In genomic region chr14:16548200-16548576, GRCm38 (mm10) we compare ENCODE assay signal across 23 mouse cellular contexts.
DNase-seq lines count a peak whose midpoint lies in the region; ATAC-seq and TF ChIP-seq lines count a peak whose summit lies in the region.
"Had no signal": no experiment of that assay in that cellular context is flagged by ENCODE, and none has a peak within 500 bp of the region (broad histone marks: within the 10 kb centered on the region; RNA-seq: fewer than 3 reads in every experiment).

No protein-coding gene starts in this region.

- H3K4me3 ChIP-seq in heart, embryonic 13.5 days = no peak overlapping the region
- no peak overlapping the region for H3K4me3 ChIP-seq in stomach, embryonic 14.5 days (ENCODE audit: low read depth, low read length)
- H3K4me3 ChIP-seq in stomach, postnatal 0 days (ENCODE audit: low read depth, low read length) = no peak overlapping the region
- no peak overlapping the region for H3K4me3 ChIP-seq in hindbrain, embryonic 13.5 days
- H3K4me3 ChIP-seq: embryonic facial prominence, embryonic 12.5 days; erythroblast, embryonic 14.5 days; forebrain, embryonic 13.5 days; hindbrain, embryonic 10.5 days; limb, embryonic 15.5 days; midbrain, embryonic 13.5 days; neural tube, embryonic 12.5 days had no signal

- WGBS in heart, embryonic 13.5 days = 87% methylated on average over 8 of the region's 8 CpGs
- WGBS in stomach, embryonic 14.5 days = 78% methylated on average over 8 of the region's 8 CpGs
- WGBS in stomach, postnatal 0 days = 87% methylated on average over 8 of the region's 8 CpGs
- 94% methylated on average over 8 of the region's 8 CpGs for WGBS in hindbrain, embryonic 13.5 days

- TF ChIP-seq EP300 in stomach, postnatal 0 days (optimal IDR thresholded peaks at IDR 0.05) = no peak

- no peak for DNase-seq in heart, postnatal 25 days (ENCODE audit: low spot score)
- DNase-seq in stomach, postnatal 0 days (ENCODE audit: low spot score) = no peak
- DNase-seq in left cerebral cortex, adult 18-20 months (ENCODE audit: low spot score in 2 of 2) = no peak
- DNase-seq: adrenal gland, postnatal 36 days; gastrocnemius, postnatal 14 days; kidney, adult 11 months; kidney, postnatal 10 days; layer of hippocampus, postnatal 36 days; right cerebral cortex, adult 18-20 months had no signal

- H3K27ac ChIP-seq in heart, embryonic 13.5 days (replicated peaks) = peak overlapping the region; percentile 33
- H3K27ac ChIP-seq in stomach, embryonic 14.5 days (ENCODE audit: low read length) = no peak overlapping the region
- no peak overlapping the region for H3K27ac ChIP-seq in stomach, postnatal 0 days (replicated peaks)
- no peak overlapping the region for H3K27ac ChIP-seq in hindbrain, embryonic 13.5 days
- H3K27ac ChIP-seq: embryonic facial prominence, embryonic 12.5 days; forebrain, embryonic 13.5 days; hindbrain, embryonic 10.5 days; limb, embryonic 15.5 days; midbrain, embryonic 13.5 days; neural tube, embryonic 12.5 days had no signal

- intact Hi-C loops in heart, postnatal 25 days (cut with DNase I) = loop anchor here (2.0 kb wide), 1 partner anchor 19 kb away; no protein-coding TSS in a partner anchor

- H3K4me2 ChIP-seq in heart, embryonic 13.5 days = no peak overlapping the region
- no peak overlapping the region for H3K4me2 ChIP-seq in stomach, embryonic 14.5 days (replicated peaks; ENCODE audit: low read depth, low read length)
- no peak overlapping the region for H3K4me2 ChIP-seq in stomach, postnatal 0 days (replicated peaks; ENCODE audit: low read depth)
- H3K4me2 ChIP-seq in hindbrain, embryonic 13.5 days = no peak overlapping the region
- H3K4me2 ChIP-seq: embryonic facial prominence, embryonic 12.5 days; forebrain, embryonic 13.5 days; limb, embryonic 15.5 days; midbrain, embryonic 13.5 days; neural tube, embryonic 12.5 days had no signal

- H3K4me1 ChIP-seq in heart, embryonic 13.5 days = peaks cover 56% of the 10 kb centered on the region
- no peaks in the 10 kb centered on the region for H3K4me1 ChIP-seq in stomach, embryonic 14.5 days (ENCODE audit: control insufficient read depth, insufficient read depth, low read length)
- H3K4me1 ChIP-seq in stomach, postnatal 0 days (replicated peaks; ENCODE audit: control insufficient read depth, insufficient read depth) = no peaks in the 10 kb centered on the region
- H3K4me1 ChIP-seq in hindbrain, embryonic 13.5 days (replicated peaks) = peaks cover 16% of the 10 kb centered on the region; the same call in 1 of the 2 replicates
- H3K4me1 ChIP-seq: forebrain, embryonic 13.5 days; midbrain, embryonic 13.5 days; neural tube, embryonic 12.5 days had no signal

- no peak for TF ChIP-seq CTCF in stomach, postnatal 0 days (IDR thresholded peaks at IDR 0.05; ENCODE audit: low read depth)

- no peak overlapping the region for H3K9ac ChIP-seq in heart, embryonic 13.5 days
- no peak overlapping the region for H3K9ac ChIP-seq in stomach, embryonic 14.5 days (replicated peaks; ENCODE audit: low read depth, low read length)
- no peak overlapping the region for H3K9ac ChIP-seq in stomach, postnatal 0 days (ENCODE audit: low read length)
- no peak overlapping the region for H3K9ac ChIP-seq in hindbrain, embryonic 13.5 days
- H3K9ac ChIP-seq: embryonic facial prominence, embryonic 12.5 days; forebrain, embryonic 13.5 days; limb, embryonic 15.5 days; midbrain, embryonic 13.5 days; neural tube, embryonic 12.5 days had no signal

- ATAC-seq in heart, embryonic 13.5 days (ENCODE audit: extremely low read depth, insufficient number of reproducible peaks, low FRiP score, low TSS enrichment) = no peak
- ATAC-seq in stomach, embryonic 14.5 days (ENCODE audit: insufficient number of reproducible peaks, insufficient read depth, low FRiP score, low read depth) = 0 out of 2 replicates have a peak, but pooled peaks have one; percentile 6
- no peak for ATAC-seq in stomach, postnatal 0 days (ENCODE audit: low FRiP score, low TSS enrichment)
- ATAC-seq in granulocyte monocyte progenitor cell, adult 5-6 weeks (replicated peaks; ENCODE audit: poor library complexity, severe bottlenecking) = peak; percentile 28; the same call in 1 of the 2 replicates
- ATAC-seq in hindbrain, embryonic 13.5 days (ENCODE audit: low FRiP score) = no peak
- ATAC-seq: CD4-positive, CD25-positive, alpha-beta regulatory T cell, adult 4 months; forebrain, embryonic 13.5 days; lung, postnatal 0 days; midbrain, embryonic 13.5 days had no signal

- no peaks in the 10 kb centered on the region for H3K27me3 ChIP-seq in heart, embryonic 13.5 days (replicated peaks)
- no peaks in the 10 kb centered on the region for H3K27me3 ChIP-seq in stomach, embryonic 14.5 days (ENCODE audit: control insufficient read depth, insufficient read depth, low read length)
- H3K27me3 ChIP-seq in stomach, postnatal 0 days (ENCODE audit: control insufficient read depth, insufficient read depth, low read length) = no peaks in the 10 kb centered on the region
- no peaks in the 10 kb centered on the region for H3K27me3 ChIP-seq in hindbrain, embryonic 13.5 days
- H3K27me3 ChIP-seq: embryonic facial prominence, embryonic 12.5 days; forebrain, embryonic 13.5 days; limb, embryonic 15.5 days; midbrain, embryonic 13.5 days; neural tube, embryonic 12.5 days had no signal

- H3K36me3 ChIP-seq in heart, embryonic 13.5 days = peaks cover 36% of the 10 kb centered on the region
- peaks cover 15% of the 10 kb centered on the region; the same call in 1 of the 2 replicates for H3K36me3 ChIP-seq in stomach, embryonic 14.5 days (ENCODE audit: control insufficient read depth, insufficient read depth, low read length)
- H3K36me3 ChIP-seq in stomach, postnatal 0 days (ENCODE audit: control insufficient read depth, insufficient read depth, low read length) = no peaks in the 10 kb centered on the region
- H3K36me3 ChIP-seq in hindbrain, embryonic 13.5 days = no peaks in the 10 kb centered on the region
- H3K36me3 ChIP-seq: G1E; hindbrain, embryonic 10.5 days; limb, embryonic 15.5 days; midbrain, embryonic 13.5 days had no signal

- H3K9me3 ChIP-seq in heart, embryonic 13.5 days = no peaks in the 10 kb centered on the region
- H3K9me3 ChIP-seq in stomach, embryonic 14.5 days (ENCODE audit: control insufficient read depth, low read depth, low read length) = no peaks in the 10 kb centered on the region
- H3K9me3 ChIP-seq in stomach, postnatal 0 days (ENCODE audit: control insufficient read depth, low read length) = no peaks in the 10 kb centered on the region
- H3K9me3 ChIP-seq in hindbrain, embryonic 13.5 days = no peaks in the 10 kb centered on the region
- H3K9me3 ChIP-seq: embryonic facial prominence, embryonic 12.5 days; forebrain, embryonic 13.5 days; G1E; hindbrain, embryonic 10.5 days; limb, embryonic 15.5 days; midbrain, embryonic 13.5 days; neural tube, embryonic 12.5 days had no signal

Comparison
In these comparisons a context has a peak if more than half of its experiments do, and no peak if none do; other contexts are left out.
1. ATAC-seq: peak in stomach, embryonic 14.5 days (single experiment) and granulocyte monocyte progenitor cell, adult 5-6 weeks (single experiment); none in heart, embryonic 13.5 days (single experiment), stomach, postnatal 0 days (single experiment) and hindbrain, embryonic 13.5 days (single experiment).